Mouse (Mus musculus) adrenal gland, postnatal 10 days (tissue): Measurements from ENCODE around the gene Litaf. TPM values are rescaled to one million over a fixed set of nuclear protein-coding genes. Genes with fewer than 3 reads are reported as not detected.

Experiments used
- DNase-seq: peaks from one replicate; pipeline ENCODE4 v3.0.0; 2021; ENCODE audit warnings: mixed read lengths
- total RNA-seq, 2 experiments: library from RNA; stranded (reverse); gene quantifications; 2 replicates each; pipeline ENCODE4 v1.2.3; 2021

Litaf gene
- total RNA-seq, 2 experiments from 2014 or later, result 47.5 to 51.3 TPM

DNA sequence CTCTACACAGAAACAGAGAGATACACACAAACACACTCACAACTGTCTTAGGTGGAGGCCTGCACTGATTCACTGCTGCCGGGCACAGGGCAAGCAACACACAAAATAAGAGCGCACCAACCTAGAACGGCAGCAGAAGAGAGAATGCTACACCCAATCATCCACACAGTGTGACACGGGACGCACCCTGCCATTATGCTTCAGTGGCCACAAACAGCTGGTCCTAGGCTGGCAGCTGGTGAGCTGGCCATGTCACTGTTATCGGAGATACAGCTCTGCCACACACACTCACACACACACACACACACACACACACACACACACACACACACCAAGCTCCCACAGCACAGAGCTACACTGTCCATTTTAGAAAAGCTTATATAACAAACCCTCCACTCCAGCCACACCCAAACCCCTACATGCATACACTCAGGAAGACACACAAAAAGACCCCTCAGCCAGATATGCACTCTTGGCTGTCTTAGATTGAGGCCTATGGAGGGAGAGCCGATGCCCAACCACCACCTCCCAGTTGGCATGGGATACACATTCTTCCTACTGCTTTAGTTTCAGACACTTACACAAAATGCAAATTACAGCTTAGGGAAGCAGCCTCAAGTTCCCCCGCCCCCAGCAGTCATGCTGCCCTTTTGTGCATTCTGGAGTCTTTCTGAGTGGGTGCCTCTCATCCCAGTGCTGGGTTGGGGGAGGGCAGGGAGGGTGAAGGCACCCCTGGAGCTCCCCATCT is 108.8 kb downstream of the Litaf start:
- DNase-seq, result no peak

DNA sequence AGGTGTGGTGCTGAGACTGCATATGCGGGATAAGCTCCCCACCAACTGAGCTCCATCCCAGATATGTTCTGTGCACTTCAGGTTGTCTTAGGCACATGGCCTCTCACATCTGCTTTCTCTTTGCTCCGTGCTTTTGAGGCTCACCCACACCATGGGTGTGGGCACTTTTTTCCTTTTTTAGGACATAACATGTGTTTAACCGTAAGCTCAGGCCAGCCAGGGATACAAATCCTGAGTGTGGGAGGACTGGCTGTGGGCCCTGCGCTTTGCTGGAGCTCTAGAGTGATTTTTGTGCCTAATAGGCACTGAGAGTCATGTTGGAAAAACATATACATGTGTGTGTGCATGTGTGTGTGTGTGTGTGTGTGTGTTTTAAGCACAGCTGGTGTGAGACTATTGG is 110.9 kb downstream of the Litaf start:
- no peak for DNase-seq

DNA sequence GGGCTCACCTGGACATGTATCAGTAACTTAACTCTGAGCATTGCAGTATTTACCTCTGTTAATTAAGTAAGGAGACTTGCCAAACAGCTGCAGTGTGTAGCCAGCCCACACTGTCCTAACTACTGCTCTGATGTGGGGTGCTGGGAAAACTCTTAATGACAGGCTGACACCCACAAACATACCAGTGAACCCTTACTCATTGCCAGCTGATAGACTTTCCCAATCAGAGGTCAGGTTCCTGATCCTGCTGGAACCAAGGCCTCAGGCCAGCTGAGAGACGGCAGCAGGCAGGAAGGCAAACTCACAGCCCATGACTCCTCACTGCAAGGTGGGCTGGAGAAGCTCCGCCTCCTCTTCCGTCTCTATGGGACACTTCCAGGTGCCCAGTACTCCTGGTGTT is 113.1 kb downstream of the Litaf start:
- DNase-seq, result no peak

DNA sequence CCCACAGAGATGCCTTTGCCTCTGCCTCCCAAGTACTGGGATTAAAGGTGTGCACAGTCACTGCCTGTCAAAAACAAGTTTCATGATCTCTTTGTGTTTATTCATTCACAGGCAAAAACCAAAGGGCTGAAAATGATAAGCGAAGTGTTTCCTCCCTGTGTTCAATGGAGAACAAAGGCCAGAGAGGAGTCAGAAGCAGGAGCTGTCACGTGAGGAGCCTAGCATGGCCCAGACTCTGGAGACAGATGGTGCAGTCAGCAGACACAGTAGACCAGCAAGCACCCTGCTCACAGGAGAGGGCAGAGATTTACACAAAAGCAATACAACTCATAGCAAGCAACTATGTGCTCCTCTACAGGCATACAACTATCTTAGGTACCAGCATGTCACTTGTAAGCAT is 113.9 kb downstream of the Litaf start:
- no peak for DNase-seq

DNA sequence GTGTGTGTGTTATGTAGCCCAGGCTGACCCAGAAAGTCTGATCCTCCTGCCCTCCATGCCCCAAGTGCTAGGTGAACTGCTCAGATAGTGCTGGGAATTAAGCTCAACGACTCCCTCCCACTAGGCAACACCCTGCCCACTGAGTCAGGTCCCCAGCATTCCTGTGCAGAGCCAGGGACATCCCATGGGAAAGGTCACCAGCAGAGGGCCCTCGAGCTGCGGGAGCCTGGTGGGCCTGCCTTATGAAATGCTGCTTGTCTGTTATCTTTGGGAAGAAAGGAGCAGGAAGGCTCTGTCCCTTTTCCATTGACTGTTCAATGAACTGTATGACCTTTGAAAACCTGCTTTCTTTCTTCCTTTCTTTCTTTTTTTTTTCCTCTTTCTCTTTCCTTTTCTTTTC is 114.4 kb downstream of the Litaf start:
- peak; percentile 86 for DNase-seq

DNA sequence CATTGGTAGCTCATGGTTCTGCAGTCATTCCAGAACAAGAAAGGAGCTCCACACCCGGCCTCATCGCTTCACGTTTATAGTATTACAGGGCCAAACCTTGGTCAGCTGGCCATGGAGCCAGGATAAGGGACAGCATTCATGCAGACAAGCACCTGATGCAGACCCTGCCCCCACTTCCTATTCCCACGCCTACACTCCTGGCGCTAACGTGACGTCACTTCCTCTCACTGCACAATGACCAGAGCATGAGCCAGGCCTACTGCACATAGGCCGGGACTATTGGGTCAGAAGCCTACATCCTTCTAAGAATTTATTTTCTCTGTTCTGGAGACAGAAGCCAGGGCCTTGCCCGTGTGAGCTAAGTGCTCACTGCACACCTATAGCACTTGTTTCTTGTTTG is 115.4 kb downstream of the Litaf start:
- DNase-seq, result no peak

DNA sequence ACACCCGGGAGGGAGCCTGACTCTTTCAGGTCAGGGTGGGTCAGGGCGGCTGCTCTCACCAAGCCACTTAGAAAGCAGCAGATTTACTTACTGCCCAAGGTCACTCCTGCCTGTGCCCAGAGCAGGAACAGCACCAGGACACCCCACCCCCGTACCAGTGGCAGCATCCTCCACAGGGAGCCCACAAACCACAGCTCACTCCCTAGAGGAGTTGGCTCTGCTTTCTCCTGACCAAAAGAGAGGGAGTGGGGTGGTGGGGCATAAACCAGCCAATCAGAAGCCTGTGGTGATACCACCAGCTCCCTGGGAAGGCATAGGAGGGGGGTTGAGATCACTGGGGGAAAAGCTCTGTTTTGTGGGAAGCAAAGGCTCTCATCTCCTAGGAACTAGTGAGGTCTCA is 118.2 kb downstream of the Litaf start:
- DNase-seq, result no peak

DNA sequence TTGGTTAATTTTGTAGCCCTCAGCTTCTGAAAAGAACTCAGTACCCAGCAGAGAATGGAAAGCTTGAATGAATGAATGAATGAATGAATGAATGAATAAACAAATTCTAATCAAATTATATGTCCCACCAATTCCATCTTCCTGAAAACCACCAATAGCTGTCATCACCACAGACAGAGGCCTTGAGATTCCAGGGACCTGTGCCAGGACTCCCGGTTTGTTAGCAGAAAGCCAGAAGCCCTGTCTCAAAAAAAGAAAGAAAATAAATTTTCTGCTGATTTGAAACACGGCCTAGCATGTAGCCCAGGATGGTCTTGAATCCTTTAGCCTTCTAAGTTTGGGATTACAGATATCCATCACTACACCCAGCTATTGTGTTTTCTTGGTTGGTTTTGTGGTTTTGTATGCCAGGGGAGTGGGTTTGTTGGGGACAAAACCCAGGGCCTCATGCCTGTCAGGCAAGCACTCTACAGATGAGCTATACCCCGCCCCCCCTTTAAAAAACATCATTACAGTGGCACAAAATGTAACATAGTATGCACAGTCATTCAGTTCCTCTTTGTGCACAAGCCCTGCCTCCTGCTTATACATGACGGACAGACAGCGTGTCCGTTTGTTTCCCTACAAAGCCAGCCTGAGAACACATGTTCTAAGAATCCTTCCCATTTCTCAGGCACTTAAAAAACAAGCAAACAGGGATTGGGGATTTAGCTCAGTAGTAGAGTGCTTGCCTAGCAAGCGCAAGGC is 120.4 kb downstream of the Litaf start:
- peak; percentile 75 for DNase-seq

DNA sequence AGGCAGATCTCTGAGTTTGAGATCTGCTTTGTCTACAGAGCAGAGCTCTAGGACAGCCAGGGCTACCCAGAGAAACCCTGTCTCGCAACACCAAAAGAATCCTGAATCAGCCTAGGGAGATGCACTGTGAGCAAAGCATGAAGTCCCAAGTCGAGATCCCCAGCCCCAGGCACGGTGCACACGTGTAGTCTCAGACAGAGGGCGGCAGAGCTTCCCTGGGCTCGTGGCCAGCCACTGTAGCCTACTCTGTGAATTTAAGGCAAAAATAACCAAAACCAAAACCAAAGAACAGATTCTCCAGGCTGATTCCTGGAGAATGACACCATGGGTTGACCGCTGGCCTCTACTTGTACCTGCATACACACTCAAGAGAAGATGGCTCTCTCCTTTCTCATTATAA is 121.4 kb downstream of the Litaf start:
- DNase-seq, result no peak

DNA sequence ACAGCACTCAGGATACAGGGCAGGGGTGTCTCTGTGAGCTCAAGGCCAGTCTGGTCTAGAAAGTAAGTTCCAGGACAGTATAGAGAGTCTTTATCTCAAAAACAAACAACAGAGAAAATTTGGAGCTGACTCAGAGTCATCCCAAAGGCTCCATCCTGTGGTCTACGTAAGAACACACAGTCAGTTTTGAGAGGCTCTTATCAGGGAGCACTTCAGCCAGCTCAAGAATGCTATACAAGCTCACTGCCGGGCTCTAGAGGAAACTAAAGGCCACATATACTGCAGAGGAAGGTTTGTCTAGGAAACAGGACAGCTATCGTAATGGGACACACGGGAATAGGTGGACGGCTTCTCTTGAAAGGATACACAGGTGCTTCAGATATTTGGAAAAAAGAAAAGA is 122.7 kb downstream of the Litaf start:
- no peak for DNase-seq

DNA sequence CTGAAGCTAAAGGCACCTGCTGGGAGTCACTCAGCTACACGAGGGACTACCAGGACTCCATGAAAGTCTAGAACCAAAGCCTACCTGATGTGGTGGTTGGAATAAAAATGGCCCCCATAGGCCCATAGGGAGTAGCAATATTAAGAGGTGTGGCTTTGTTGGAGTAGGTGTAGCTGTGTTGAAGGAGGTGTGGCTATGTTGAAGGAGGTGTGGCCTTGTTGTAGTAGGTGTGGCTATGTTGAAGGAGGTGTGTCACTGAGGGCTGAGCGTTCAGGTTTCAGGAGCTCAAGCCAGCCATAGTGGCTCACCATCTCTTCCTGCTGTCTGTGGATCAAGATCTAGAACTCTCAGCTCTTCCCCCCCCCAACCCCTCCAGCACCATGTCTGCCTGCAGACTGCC is 125.3 kb downstream of the Litaf start:
- no peak for DNase-seq

DNA sequence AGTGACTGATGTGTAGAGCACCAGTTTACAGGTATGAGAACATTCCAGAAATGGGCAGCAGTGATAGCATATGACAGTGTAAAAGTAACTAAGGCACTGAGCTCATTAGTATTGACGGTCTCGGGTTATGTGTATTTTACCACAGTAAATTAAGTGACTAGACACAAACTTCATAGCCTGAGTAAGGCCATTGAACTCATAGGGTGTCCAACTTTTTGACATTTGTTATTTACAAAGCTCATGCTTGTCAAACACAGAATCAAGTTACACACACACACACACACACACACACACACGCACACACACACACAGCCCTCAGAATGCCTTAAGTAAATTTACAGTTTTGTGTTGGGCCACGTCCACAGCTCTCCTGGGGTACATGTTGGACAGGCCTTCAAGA is 126.0 kb downstream of the Litaf start:
- DNase-seq, result no peak

DNA sequence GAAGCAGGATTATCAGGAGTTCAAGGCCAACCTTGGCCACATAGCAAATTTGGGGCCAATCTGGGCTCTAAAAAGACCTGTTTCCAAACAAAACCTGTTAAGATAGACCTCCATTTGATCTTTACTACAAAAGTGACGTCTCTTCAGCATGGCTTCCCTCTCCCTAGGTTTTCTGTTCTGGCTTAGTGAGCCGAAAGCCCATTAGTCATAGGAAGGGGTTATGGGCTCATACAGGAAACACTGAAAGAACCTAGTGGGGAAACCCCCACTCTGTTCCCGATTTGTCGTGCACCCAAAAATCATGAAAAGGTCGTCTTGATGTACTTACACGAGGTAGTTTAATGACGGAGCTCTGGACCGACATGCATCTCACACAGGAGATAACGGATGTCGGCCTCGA is 128.5 kb downstream of the Litaf start:
- DNase-seq, result no peak

DNA sequence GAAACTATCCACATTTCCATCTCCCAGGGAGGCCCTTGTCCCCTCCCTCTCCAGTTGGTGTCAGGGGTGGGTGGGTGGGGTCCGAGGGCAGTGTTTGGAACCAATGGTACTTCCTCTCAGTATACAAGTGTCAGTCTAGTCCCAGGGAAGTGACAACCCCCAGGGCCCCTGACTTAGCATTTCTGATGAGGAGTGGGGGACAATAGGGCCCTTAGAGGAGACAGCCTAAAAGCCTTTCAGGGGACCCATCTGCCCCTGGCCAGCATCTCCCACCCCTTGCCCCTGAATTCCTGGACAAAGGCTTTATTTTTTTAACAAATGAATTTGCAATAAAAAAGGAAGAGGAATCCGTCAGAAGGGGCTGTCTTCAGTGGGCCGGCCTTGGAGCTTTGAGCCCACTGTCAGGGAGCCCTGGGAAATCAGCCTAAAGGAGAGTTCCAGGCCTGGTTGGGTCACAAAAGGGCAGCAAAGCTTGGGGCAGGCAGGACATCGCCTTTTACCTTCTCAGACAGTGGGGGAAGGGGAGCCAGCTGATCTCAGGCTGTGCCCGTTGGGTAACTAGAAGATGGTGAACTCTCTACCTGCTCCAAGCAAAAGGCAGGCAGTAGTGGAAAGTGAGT is 129.1 kb downstream of the Litaf start:
- DNase-seq, result no peak

DNA sequence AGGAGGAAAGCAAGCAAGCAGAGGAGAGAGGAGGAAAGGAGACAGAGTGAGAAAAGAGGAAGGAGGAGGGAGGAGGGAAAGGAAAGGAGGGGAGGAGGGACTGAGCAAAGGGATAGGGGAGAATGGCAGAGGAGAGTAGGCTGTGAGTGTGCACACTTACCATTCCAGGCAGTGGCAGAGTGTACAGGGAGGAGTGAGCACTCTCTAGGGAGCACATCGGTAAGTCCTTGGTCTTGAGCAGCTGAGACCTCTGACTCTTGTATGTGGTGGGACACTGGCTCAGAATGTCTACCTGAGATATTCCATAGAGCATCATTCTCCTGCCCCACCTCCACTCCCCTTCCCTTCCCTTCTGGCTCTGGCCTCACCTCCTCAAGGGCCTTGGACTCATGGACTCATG is 131.9 kb downstream of the Litaf start:
- DNase-seq, result no peak

DNA sequence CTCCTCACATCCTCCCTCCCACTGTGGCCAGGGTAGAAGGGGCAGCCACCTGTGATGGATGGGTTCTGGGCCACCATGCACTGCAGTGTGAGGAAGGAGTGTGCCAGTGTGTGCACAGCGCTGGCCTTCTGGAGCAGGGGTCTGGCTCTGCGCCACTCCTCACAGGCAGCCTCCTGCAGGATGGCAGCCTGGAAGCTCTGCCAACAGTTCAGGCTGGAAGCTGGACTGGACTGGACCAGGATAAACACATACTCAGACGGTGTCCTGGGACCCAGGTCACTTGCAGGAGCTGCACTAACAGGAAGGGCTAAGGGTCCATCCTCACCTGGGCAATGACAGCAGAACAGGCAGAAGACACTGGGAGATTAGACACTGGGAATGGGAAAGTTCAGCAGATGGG is 132.6 kb downstream of the Litaf start:
- peak; percentile 52 for DNase-seq

DNA sequence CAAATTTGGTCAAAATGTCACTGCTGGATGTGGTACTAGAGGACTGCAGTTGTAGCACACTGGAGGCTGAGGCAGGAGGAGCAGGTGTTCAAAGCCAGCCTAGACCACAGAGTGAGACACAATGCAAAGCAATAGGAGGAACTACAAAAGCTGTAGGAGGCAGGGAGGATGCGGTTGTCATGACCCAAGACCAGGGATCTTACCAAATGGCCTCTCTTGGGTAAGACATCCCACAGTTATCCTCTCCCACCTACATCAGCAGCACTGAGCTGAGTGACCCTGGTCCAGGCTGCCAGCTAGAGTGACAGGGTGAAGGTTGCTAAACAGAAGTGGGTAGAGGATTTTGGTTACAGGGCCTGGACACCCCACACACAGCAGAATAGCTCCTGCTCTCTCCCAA is 138.9 kb downstream of the Litaf start:
- no peak for DNase-seq

DNA sequence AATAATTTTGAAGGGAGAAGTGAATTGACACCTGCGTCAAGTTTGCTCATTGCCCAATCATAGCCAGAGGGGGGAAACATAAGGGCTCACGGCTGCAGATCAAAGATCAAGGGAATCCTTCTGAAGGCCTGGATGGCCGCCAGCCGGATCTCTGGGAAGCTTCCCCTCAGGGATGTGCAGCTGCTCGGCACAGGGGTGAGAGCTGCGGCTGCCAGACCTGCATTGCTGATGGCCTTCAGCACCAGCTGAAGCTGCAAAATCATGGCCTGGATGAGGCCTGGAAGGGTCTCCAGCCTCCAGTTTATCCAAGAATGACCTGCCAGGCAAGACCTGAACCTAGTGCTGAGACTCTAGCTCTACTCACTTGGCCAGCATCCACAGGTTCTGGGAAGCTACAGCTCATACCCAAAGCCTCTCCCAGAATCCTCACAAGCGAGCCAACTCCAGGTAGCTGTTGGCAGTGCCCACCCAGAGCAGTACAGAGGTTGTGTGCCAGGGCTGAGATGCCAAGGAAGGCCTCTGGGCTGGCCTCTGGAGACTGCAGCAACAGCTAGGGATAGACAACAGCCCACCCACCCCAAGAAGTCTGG is 140.3 kb downstream of the Litaf start:
- DNase-seq, result peak; percentile 80

DNA sequence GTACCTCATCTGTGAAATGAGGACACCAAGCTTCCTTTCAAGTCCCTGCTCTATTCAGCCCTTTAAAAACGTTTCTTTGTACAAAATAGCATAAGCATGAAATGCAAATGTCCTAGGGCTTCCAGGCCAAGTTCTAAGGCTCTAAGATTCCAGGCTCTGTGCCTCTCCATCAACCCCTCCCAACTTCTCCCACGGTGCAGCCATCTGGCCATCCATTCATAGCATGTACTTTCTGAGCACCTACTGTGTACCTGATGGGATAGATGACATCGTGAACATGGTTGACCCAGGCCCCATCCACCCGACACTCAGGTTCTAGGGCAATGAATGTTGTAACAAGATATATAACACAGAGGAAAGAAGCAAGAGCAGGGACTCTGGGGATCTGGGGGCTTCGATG is 142.4 kb downstream of the Litaf start:
- no peak for DNase-seq

DNA sequence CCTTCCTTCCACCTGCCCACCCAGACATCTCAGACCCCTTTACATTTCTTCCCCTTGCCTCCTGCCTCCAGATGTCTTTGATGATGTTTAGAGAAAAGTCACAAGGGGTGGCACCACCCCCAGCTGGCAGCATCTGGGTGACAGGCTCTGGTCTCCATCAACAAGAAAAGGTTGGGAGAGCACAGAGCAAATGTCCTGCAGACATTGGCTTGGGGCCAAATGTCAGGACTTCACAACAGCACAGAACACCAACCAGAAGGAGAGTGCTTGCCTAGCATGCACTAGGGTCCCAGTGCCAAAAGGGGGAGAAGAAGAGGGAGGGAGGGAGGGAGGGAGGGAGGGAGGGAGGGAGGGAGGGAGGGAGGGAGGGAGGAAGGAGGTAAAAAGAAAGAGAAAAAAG is 146.1 kb downstream of the Litaf start:
- DNase-seq, result no peak

DNA sequence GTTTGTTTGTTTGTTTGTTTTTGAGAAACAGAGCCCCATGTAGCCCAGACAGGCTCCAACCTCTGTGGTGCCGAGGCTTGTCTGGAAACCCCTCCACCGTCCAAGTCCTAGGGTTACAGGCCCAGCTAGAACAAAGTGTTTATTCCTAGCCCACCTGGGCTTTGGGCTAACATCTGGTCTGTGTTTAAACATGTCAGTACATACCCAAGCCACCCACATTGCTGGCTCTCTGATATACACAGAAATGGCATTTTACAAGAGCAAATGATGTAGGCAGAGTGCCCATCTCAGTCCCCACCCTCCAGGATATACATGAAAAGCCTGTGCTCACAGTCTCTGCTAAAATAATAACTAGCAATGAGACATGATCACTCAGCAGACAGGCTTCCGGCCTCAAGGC is 149.7 kb downstream of the Litaf start:
- DNase-seq, result no peak

DNA sequence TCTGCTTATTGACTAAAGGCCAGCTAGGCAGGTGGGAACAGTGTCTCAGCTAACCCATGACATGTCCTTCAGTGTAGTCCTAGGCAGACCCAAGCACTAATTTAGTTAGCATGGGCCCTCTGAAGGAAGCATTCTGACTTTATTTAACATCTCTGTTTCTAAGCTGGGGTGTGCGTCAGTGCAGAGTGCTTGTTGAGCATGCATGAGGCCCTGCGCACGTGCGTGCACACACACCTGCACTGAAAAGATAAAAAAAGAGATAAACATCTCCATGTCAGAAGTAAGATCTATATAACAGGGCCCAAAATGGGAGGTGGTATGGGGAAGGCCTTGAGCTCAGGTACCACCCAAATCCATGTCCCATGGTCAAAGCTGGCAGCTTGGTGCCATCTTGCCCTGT is 150.9 kb downstream of the Litaf start:
- no peak for DNase-seq

DNA sequence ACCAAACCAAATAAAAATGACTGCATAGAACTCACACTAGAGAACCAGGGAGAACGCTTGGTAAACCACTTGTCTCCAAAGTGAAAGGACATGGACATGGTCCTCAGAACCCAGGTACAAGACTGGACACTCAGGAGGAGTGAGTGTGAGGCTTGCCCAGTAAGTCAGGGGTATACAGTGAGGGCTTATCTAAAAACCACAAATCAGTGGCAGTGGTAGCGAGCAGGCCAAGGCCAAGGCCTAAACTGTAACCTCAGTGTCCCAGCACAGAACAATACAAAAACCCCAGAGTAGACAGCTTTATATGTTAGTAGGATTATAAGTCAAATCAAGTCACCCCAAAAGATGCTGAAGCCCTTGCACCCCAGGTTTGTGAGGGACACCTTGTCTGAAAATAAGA is 154.9 kb downstream of the Litaf start:
- DNase-seq, result no peak
